Mouse (Mus musculus) G1E-ER4 (cell line): Measurements from ENCODE around the gene Ppp1r37. TPM values are rescaled to one million over a fixed set of nuclear protein-coding genes. Genes with fewer than 3 reads are reported as not detected.

Experiments used
- GATA1 ChIP-seq: IDR thresholded peaks from one replicate; pipeline ENCODE4 v1.8.0; 2012; ENCODE audit warnings: low read length, inconsistent platforms
- polyA plus RNA-seq: library from polyadenylated mRNA; stranded (reverse); fragments of >175 nt; gene quantifications from 2 replicates; pipeline ENCODE4 v1.2.3, GENCODE M21; 2012

Gene Ppp1r37
- polyA plus RNA-seq, 1 experiment = 156 TPM

DNA sequence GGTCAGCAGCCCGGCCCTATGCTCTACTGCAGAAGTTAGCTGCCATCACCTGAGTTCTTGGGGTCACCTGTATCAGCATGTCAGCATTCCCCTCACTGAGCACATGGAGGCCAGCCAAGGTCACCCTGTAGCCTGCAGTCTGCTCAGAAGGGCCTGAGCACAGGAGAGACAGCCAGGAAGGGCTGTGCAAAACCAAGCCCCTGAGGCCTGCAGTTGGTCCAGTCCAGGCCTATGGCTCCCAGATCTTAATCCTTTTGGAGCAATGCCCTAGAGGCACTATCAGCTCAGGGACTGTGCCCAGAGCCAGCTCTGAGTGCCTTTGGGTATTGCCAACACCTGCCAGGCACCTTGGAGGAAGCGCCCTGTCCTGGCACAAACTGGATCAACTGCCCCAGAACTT lies 5.8 kb downstream of the Ppp1r37 start:
- no peak for TF ChIP-seq GATA1

DNA sequence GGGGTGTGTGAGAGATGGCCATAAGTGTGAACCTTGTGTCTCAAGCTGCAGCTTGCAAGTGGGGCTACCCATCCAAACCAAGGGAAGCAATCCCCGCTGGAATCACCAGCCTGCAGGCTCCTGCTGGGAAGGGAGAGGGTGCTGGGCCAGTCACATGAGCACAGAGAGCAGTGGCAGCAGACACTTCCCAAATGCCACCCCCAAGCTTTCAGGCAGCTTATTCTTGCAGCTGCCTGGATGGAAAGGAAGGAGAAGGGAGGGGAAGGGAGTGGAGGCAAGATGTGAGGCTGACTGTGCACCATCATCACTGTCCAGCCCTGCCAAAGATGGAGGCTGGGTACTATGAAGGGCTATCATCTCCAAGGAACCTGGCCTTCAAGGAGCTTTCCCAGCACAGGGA lies 8.7 kb downstream of the Ppp1r37 start:
- no peak for TF ChIP-seq GATA1

DNA sequence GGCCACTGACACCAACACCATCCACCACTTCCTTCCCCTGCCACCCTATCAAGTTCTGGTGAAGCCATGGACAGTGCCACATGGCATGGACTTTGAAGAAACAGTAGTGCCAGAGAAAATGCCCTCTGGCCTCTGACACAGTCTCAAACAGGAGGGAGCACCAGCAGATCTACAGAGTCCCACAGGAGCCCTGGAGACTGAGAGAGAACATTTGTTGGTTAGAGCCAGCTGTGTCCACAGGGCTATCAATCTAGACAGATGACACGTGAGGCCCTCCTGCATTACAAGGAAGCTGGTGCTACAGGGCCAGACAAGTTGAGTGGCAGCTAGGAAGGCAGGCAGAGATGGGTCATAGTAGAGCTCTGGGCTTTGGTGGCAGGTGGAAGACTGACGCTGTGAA lies 10.4 kb downstream of the Ppp1r37 start:
- TF ChIP-seq GATA1 = no peak

DNA sequence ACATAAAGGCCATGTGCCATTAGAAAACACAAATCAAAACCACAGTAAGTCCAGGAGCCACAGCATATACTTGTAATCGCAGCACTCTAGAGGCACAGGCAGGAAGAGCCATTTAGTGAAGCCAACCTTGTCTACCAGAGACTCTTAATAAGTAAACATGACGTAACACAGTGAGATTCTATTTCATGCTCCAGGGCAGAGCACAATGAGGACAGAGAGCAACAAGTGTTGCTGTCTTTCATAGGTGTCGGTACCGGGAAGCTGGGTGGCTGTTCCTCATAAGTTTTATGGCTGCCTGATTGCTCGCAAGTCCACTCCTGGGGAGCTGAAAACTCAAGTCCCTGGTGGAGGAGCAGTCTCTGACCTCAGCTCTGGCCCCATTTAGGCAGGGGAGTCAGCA lies 11.2 kb downstream of the Ppp1r37 start:
- no peak for TF ChIP-seq GATA1

DNA sequence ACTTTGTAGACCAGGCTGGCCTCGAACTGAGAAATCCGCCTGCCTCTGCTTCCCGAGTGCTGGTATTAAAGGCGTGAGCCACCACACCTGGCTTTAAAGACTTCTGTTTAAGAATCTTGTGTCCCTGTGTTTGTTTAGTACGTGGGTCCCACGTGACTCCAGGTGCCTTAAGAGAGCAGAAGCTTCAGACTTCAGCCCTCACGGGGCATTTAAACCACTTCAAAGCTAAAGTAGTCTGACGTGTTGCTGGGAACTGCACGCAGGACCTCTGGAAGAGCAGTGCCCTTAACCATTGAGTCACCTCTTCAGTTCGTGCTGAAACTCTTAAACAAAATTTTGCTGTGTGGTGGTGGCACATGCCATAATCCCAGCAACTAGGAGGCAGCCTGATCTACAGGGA lies 13.5 kb downstream of the Ppp1r37 start:
- TF ChIP-seq GATA1 = no peak

DNA sequence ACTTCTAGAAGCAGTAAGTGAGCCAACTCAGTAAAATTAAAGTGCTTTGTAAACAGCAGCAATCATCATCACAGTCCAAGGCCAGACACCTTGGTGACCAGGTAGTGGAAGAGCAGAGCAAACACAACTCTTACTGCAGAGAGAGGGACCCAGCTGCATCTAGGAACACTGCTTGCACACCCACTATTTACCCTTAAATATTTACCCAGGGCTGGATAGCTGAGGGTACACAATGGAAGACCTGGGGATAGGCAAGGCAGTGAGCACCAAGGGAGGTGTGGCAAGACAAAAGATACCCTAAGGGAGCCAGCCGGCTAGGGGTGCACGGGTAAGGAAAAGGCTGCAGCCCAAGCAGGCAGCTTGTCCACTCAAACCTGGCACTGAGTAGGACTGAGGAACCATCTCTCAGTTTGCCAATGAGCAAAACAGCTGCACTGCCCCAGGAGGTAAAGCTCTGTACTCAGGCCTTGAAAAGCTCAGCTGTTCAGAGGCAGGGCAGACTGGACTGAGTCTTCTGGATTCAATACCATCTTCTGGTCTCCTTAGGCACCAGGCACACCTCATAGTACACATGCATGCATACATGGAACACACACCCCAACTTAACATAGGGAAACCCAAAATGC lies 15.4 kb downstream of the Ppp1r37 start:
- no peak for TF ChIP-seq GATA1

DNA sequence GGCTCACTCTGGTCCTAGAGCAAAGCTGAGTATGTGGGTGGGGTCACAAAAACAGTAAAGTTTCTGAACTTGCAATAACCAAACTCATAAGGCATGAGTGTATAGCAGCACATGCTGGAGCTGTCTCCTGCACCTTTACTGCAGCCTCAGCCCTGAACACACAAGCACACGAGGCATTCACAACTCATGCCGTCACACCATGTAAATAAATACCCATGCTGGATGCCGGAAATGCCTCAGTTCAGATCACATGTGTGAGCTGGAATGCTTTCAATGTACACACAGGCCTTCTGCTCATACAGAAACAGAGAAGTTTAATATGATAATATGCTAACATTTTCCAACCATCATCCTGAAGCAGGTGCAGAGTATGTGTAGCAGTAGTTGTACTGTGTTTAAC lies 16.9 kb downstream of the Ppp1r37 start:
- TF ChIP-seq GATA1 = no peak

DNA sequence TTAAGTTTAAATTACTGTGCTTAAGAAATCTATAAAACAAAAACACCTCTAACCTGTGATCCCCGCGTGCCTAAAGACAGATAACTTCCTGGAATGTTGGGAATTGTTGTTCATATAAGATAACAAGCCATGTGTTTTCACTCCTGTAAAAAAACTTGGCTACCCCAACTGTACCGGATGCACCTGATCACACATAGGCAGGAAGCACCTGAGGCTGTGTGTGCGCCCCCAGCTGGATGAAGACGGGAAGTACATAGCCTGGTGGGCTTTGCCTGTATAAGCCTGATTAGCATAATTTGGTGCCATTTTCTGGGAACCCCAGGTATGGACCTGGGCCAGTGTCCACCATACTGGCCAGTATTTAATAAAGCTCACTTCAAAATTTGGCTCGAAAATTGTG lies 19.3 kb downstream of the Ppp1r37 start:
- TF ChIP-seq GATA1 = no peak

DNA sequence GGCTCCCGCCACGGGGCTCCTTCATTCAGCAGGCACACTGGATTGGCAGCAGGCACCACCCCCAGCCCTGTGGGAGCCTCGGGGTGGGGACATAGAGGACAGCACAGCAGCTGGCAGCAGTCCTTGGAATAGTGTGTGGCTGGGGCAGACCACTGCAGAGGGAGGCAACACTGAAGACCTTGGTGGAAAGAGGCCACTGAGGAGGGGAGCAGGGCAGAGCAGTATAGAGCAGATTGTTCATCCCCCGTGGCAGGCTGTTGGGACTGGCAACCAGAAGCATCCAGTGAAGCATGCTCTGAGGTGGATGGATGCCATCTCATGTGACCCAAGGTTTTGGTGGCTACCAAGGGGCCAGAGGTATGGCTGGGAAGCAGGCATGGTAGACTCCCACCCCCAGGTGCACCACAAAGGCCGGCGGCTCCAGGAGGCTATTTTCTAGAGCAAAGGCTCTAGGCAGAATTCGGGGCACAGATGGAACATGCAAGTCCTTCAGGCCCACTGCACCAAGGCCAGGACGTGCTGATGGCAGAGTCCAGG lies 20.7 kb downstream of the Ppp1r37 start:
- TF ChIP-seq GATA1 = no peak

DNA sequence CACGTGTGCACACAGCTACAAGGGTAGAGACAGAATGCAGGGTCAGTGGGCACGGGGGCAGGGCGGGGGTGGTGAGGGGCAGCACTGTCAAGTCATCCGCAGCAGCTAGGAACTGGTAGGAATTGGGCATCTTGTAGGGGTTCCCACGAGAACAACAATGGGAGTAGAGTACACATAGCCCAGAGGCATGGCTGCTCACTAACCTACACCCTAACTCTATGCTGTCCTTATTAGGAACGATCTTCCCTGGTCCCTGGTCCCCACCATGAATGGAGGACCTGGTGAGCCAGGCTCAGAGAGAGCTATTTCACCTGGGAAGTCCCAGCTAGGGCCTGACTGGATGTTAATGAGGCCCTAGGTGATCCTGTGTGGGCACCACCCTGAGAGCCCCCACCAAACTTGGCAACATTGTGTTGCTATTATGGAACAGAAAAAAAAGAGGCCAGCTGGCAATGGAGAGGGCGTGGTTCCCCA lies 21.2 kb downstream of the Ppp1r37 start:
- no peak for TF ChIP-seq GATA1

DNA sequence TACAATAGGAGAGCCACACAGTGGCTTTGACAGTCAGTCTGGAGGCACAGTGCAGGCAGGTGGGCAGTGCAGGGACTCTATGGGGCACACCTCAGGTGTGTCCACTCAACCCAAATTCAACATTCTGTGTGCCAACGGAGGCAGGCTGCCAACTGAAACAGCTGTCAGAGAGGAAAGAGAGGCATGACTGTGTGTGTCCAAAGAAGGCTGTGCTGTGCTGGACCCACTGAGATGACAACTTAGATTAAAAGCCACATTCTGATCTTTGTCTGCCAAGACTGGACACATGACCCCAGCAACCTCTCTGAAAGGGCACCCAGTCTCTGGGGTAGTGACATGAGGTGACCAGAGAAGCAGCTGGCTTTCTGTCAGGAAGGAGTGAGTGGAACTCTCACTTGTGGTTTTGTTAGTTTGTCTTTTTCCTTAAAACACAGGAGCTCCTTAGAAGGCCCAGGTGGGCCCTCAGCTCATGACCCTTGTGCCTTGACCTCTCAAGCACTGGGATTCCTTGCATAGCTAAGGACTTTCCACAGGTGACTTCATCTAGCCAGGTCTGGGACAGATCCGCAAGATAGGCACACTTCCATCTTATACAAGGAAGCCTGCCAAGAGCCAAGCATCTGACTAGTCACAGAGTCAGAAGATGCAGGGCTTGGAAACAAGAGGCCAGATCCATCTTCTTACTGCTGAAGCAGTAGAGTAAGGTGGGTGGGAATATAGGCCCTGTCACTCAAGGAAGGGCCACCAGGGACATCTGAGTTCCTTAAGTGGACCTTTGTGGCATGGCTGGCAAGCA lies 21.9 kb downstream of the Ppp1r37 start:
- TF ChIP-seq GATA1 = no peak

DNA sequence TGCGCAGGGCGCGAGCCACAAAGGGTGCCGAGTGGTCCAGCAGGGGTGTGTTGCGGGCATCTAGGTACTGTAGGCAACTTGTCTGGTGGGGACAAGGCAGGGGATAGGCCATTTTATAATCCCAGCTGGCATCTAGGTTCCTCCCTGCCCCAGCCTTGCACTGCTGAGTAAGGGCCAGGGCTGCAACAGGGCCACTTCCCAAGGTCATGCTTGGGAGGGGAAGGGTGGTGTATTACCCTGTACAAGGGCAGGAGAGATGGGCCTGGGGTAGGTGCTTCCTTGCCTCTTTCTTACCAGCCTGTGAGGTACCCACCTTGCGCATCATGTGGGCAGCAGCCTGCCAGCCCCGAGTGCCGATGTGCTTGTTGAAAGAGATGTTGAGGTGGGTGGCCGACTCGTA lies 28.2 kb downstream of the Ppp1r37 start:
- TF ChIP-seq GATA1 = no peak

DNA sequence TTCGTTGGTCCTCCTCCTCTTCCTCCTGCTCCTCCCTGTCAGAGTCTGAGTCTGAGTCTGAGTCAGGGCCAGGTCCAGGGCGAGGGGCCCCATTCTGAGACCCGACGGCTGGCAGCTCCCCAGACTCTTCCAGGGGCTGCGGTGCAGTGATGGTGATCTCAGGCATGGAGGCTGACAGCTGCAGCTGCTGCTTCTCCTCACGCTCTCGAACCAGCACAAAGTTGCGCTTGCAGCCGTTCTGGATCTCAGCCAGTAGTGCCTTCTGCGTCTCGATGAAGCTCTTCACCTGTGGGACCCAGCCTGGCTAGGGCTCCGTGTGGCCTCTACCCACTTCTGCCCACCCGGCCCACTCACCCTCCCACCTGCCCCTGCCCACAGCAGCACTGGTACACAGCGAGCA lies 30.6 kb downstream of the Ppp1r37 start:
- TF ChIP-seq GATA1 = no peak

DNA sequence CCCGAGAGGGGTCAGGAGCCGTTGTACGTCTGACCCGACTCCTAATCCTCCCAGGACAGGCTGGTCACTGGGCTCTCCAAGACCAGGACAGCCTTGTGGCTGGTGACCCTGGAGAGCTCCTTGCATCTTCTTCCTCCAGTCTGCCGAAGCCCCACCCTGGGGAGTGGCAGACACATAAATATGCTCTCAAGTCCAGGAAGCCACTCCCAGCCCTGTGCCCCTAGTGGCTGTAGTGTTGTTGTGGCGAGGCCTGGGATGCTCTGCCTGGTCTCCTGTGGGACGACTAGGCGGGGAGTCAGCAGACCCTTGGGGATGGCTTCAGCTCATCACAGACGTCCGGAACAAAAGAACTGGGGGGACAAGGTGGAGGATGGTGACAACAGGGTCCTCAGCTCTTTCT lies 31.8 kb downstream of the Ppp1r37 start:
- TF ChIP-seq GATA1 = no peak

DNA sequence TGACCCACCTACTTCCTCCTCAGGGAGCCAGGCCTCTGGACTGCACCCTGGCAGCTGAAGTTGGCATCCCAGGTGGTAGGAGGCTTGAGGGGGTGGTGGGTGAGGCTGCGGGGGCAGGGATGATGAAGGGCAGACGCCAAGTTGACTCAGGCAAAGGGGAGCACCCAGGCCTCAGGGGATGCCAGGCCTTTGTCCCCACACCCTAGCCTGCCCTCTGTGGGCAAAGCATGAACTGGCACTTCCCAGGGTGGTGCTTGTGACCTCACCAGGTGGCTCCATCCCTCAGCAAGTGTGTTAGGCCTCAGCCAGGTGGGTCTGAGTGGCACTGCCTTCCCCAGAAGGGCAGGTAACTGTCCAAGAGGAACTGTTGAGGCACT lies 37.8 kb downstream of the Ppp1r37 start:
- no peak for TF ChIP-seq GATA1

DNA sequence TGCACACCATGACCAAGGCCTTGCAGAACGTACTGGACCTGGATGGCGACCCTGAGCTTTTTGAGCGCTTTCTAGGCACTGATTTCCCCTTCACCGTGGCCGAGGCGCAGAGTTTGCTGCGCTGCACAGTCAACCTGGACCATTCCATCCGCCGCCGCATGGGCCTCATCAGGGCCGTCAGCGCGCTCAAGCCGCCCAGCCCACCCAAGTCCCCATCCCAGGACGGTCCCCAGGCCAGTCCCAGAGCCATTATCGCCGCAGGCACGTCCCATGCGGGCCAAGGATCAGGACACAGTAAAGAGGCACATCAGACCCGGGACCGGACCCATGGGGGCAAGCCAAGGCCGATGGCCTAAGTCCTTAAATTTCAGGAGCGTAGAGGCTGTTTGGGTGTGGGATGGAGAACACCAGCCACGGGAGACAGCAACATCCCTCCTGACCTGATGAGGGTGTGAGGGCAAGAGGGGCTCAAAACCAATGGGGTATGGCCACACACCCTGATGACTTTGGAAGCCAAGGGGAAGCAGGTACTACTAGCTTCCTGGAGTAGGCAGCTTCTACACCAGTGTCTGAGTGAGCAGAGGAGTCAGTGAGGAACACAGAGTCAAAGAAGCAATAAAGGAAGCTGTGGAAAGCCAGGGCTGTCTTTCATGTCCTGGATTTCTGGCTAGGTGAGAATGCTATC lies 38.3 kb downstream of the Ppp1r37 start:
- TF ChIP-seq GATA1 = no peak
